Mouse (Mus musculus) kidney, embryonic 14.5 days (tissue): ENCODE measurements around the gene Edf1. TPM values are rescaled to one million over a fixed set of nuclear protein-coding genes. Genes with fewer than 3 reads are reported as not detected.
A peak's percentile ranks its signal among the peaks of the same experiment; 100 is the strongest.

Source experiments
- ATAC-seq: fragments of 200-750 bp; cut with Nextera tagmentation; 2 replicates; pipeline ENCODE4 v1.8.0; 2017; ENCODE audit warnings: moderate number of reproducible peaks, mild to moderate bottlenecking, moderate TSS enrichment, moderate library complexity; ENCODE audit not compliant: low FRiP score, low TSS enrichment
- H3K27ac ChIP-seq: fragments of 300-500 bp; sonication (generic); 2 replicates; pipeline ENCODE4 v1.5.1; 2014; ENCODE audit warnings: low read depth, mild to moderate bottlenecking, low read length, moderate library complexity, mixed read lengths
- H3K27me3 ChIP-seq: fragments of 300-500 bp; sonication (generic); 2 replicates; pipeline ENCODE4 v1.6.1; 2014; ENCODE audit warnings: mild to moderate bottlenecking, low read length; ENCODE audit not compliant: control insufficient read depth, insufficient read depth
- H3K36me3 ChIP-seq: fragments of 300-500 bp; sonication (generic); 2 replicates; pipeline ENCODE4 v1.6.1; 2014; ENCODE audit warnings: low read length, mixed read lengths; ENCODE audit not compliant: control insufficient read depth, insufficient read depth
- H3K4me1 ChIP-seq: fragments of 300-500 bp; sonication (generic); 2 replicates; pipeline ENCODE4 v1.6.1; 2014; ENCODE audit warnings: low read length, mixed read lengths; ENCODE audit not compliant: control insufficient read depth, insufficient read depth
- H3K4me2 ChIP-seq: fragments of 300-500 bp; sonication (generic); replicated peaks from 2 replicates; pipeline ENCODE4 v1.6.1; 2014; ENCODE audit warnings: low read depth, mild to moderate bottlenecking, low read length
- H3K4me3 ChIP-seq: fragments of 300-500 bp; sonication (generic); 2 replicates; pipeline ENCODE4 v1.5.1; 2014; ENCODE audit warnings: mild to moderate bottlenecking, low read length
- H3K9ac ChIP-seq: fragments of 300-500 bp; sonication (generic); 2 replicates; pipeline ENCODE4 v1.6.1; 2014; ENCODE audit warnings: low read depth, mild to moderate bottlenecking, low read length, moderate library complexity
- H3K9me3 ChIP-seq: fragments of 300-500 bp; sonication (generic); 2 replicates; pipeline ENCODE4 v1.6.1; 2016; ENCODE audit warnings: low read length; ENCODE audit not compliant: control insufficient read depth
- WGBS: fragments of 180-500 bp; shearing (Covaris S2); extraction: QIAGEN DNeasy Blood & Tissue Kit; methylation state at CpG from one replicate; pipeline ENCODE4 v1.1.7; 2014; 5-methylcytosine and 5-hydroxymethylcytosine counted together
- polyA plus RNA-seq: library from polyadenylated mRNA; unstranded; fragments of >200 nt; fragmentation: Nextera tagmentation; extraction: Ambion mirVana; gene quantifications from 2 replicates; pipeline ENCODE4 v1.2.1, GENCODE M21; 2014

Gene Edf1
- polyA plus RNA-seq, 1 experiment from 2014 or later, result 314 TPM

DNA sequence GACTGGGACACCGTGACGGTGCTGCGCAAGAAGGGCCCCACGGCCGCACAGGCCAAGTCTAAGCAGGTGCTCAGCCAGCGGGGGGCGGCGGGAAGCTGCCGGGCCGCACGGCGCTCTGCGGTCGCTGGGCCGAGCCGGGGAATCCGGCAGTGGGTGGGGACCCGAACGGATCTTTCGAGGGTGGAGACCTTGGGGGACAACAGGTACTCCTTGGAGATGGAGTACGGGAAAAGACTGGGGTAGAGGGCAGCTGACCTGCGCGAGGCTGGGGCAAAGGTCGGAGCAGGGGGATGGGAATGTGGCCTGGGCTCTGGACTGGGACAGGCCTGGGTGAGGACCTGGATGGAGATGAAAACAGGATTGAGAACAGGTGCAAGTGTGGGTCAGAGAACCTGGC lies 315 bp downstream of the Edf1 start:
- 0% methylated on average over 24 of the region's 24 CpGs for WGBS
- ATAC-seq, result peak; percentile 47
- H3K9ac ChIP-seq, result peak overlapping the region; percentile 88

DNA sequence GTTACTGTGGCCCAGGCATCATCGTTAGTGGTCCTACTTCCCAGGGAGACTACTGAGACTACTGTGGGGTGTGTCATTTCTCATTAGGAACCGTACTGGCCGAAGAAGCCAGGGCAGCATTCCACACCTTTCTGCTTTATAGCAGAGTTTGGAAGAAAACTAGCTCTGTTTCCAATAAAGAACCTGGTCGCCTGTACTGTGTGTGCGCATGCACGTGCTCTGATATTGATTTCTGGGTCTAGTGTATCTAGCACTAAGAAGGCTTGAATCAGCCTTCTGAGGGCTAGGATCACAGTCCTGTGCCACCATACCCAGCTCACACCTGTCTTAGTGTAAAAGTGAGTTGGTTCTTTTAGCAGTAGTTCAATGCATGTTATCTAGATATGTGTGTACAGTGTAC lies 1.1 kb downstream of the Edf1 start:
- Histone ChIP-seq H3K9me3 (no peaks in the 10 kb centered on the region), H3K4me2 (peak overlapping the region; percentile 68), H3K9ac (peak overlapping the region; percentile 88), H3K36me3 (peaks cover 37% of the 10 kb centered on the region), H3K27ac (no peak overlapping the region), H3K27me3 (no peaks in the 10 kb centered on the region), H3K4me1 (peaks cover 11% of the 10 kb centered on the region), H3K4me3 (peak overlapping the region; percentile 94)
- no peak for ATAC-seq
- WGBS, result 73% methylated on average over 6 of the region's 6 CpGs

More for the DNA sequence above, 315 bp downstream of the Edf1 start:
- Histone ChIP-seq H3K4me2 (peak overlapping the region; percentile 68), H3K4me1 (peaks cover 11% of the 10 kb centered on the region), H3K27me3 (no peaks in the 10 kb centered on the region), H3K9me3 (no peaks in the 10 kb centered on the region), H3K4me3 (peak overlapping the region; percentile 94), H3K36me3 (peaks cover 30% of the 10 kb centered on the region), H3K27ac (peak overlapping the region; percentile 60; the same call in 1 of the 2 replicates)

DNA sequence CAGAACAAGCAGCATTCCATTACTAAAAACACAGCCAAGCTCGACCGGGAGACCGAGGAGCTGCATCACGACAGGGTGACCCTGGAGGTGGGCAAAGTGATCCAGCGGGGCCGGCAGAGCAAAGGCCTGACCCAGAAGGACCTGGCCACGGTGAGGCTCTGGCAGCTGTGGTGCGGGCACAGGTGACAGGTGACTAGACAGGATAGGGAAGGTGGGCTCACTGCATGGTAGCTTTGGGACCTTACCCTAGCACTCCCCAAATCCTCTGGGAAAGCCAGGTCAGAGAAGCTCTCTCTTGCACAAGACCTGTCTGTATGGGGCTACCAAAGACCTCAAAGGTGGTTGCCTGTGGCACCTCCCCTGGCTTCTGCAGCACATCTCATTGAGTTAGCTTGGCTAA lies 2.9 kb downstream of the Edf1 start:
- Histone ChIP-seq H3K27ac (no peak overlapping the region), H3K4me2 (no peak overlapping the region), H3K9ac (no peak overlapping the region), H3K4me1 (peaks cover 11% of the 10 kb centered on the region), H3K36me3 (peaks cover 55% of the 10 kb centered on the region), H3K27me3 (no peaks in the 10 kb centered on the region), H3K9me3 (no peaks in the 10 kb centered on the region), H3K4me3 (no peak overlapping the region)
- WGBS, result 79% methylated on average over 8 of the region's 8 CpGs
- ATAC-seq, result no peak

DNA sequence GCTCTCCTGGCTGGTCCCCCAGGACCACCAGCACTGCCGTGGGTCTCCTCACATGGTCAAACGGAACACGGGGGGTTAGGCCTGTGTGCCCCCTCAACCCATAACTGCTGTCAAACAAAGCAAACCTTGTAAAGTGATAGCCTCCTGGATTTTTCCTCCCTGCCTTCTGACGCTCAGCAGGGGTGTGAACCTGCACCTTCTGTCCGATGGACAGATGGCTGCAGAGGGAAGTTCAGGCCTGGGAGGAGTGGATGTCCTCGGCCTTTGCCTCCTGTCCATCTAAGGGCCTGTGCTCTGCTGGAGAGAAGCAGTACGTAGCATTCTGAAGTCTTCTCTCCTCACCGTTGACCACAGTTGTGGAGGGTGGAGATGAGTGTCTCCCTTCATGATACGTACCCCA lies 4.3 kb downstream of the Edf1 start:
- H3K4me2 ChIP-seq, result no peak overlapping the region
- no peak overlapping the region for H3K27ac ChIP-seq
- peaks cover 60% of the 10 kb centered on the region for H3K36me3 ChIP-seq
- no peak for ATAC-seq
- H3K27me3 ChIP-seq, result no peaks in the 10 kb centered on the region
- no peak overlapping the region for H3K9ac ChIP-seq
- peaks cover 11% of the 10 kb centered on the region for H3K4me1 ChIP-seq
- WGBS, result 60% methylated on average over 9 of the region's 9 CpGs
- no peak overlapping the region for H3K4me3 ChIP-seq
- no peaks in the 10 kb centered on the region for H3K9me3 ChIP-seq

DNA sequence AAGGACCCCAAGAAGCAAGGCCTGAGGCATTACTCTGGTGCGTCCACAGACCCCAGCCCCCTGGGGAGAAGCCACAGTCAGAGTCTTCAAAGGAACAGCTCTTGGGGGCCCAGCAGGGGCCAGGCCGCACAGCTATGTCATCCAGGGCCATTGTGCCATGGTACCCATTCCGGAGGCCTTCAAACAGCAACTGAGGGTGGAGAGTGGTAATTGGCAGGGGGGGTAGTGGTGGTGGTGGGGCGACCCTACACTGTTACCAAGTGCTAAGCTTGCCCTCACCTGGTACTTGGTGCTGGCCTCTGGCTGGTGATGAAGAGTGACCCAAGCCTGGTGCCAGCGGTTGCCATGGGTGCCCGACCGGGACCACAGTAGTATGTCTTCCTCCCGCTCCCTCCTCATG lies 8.1 kb downstream of the Edf1 start:
- Histone ChIP-seq H3K36me3 (peaks cover 87% of the 10 kb centered on the region), H3K4me1 (no peaks in the 10 kb centered on the region), H3K4me3 (no peak overlapping the region), H3K27me3 (no peaks in the 10 kb centered on the region), H3K9ac (no peak overlapping the region), H3K4me2 (no peak overlapping the region), H3K27ac (no peak overlapping the region), H3K9me3 (no peaks in the 10 kb centered on the region)
- 88% methylated on average over 8 of the region's 8 CpGs for WGBS
- ATAC-seq, result no peak

DNA sequence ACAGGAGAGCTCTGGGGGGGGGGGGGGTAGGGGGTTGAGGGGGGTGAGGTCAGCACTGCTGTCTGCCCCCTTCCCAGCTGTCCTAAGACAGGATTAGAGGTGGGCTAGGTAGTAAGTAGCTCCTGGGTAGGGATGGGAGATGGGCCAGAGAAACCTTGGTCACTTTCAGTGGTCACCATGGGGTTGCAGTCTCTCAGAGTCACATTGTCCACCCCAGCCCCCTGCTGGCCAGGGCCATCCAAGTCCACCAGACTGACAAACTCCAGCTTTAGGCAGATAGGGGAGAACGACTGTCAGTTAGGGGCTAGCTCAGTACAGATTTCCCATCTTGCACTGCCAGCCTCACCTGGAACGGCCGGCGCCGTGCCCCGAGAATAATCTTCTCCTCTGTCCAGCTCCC lies 8.9 kb downstream of the Edf1 start:
- H3K27me3 ChIP-seq, result no peaks in the 10 kb centered on the region
- no peak overlapping the region for H3K4me3 ChIP-seq
- H3K4me1 ChIP-seq, result no peaks in the 10 kb centered on the region
- H3K9me3 ChIP-seq, result no peaks in the 10 kb centered on the region
- 77% methylated on average over 6 of the region's 6 CpGs for WGBS
- H3K27ac ChIP-seq, result no peak overlapping the region
- no peak overlapping the region for H3K4me2 ChIP-seq
- no peak overlapping the region for H3K9ac ChIP-seq
- no peak for ATAC-seq
- H3K36me3 ChIP-seq, result peaks cover 82% of the 10 kb centered on the region

DNA sequence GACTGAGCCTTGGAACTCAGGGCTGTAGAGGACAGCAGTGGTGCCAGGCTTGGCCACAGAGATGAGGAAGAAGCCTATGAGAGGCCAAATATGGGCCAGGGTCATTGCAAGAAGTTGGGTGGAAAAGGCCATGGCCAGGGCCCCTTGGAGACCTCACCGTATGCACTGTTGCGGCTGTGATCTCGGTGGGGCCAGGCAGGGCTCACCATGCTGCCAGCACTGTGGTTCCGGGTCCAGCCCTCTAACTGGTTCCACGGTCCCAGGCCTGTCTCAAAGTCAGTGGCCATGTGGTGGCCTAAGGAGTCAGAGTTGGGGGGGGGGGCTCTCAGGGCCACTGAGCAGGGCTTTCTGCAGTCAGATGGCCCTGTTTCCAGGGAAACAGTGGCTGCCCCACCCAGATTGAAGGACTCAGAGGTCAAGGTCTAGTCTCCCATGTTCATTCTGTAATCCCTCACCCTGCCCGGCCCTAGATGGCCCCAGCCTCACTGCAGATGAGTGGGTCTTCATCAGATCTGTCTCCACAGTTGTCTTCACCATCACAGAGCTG lies 10.9 kb downstream of the Edf1 start:
- H3K9ac ChIP-seq, result no peak overlapping the region
- H3K27ac ChIP-seq, result no peak overlapping the region
- WGBS, result 82% methylated on average over 6 of the region's 6 CpGs
- no peaks in the 10 kb centered on the region for H3K9me3 ChIP-seq
- H3K4me3 ChIP-seq, result no peak overlapping the region
- no peak for ATAC-seq
- no peaks in the 10 kb centered on the region for H3K27me3 ChIP-seq
- no peak overlapping the region for H3K4me2 ChIP-seq
- H3K36me3 ChIP-seq, result peaks cover 62% of the 10 kb centered on the region
- peaks cover 2% of the 10 kb centered on the region; the same call in 1 of the 2 replicates for H3K4me1 ChIP-seq

DNA sequence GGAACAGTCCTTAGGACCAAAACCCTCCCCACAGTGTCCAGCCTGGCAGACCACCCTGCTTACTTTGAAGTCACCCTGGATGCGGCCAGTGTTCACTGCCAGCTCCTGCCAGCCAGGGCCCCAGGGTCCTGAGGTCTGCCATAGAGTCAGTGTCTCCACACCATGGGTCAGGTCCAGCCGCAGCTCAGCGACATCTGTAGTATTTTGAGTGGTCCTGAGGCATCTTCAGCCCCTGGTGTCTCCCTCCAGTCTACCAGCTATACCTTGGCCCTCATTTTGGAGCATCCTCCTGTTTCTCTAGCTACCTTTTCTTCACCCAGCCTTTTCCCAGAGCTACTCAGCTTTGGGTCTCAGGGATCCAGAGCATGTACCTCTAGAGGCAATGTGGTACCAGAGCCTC lies 11.7 kb downstream of the Edf1 start:
- H3K27me3 ChIP-seq, result no peaks in the 10 kb centered on the region
- H3K36me3 ChIP-seq, result peaks cover 55% of the 10 kb centered on the region
- 93% methylated on average over 3 of the region's 3 CpGs for WGBS

DNA sequence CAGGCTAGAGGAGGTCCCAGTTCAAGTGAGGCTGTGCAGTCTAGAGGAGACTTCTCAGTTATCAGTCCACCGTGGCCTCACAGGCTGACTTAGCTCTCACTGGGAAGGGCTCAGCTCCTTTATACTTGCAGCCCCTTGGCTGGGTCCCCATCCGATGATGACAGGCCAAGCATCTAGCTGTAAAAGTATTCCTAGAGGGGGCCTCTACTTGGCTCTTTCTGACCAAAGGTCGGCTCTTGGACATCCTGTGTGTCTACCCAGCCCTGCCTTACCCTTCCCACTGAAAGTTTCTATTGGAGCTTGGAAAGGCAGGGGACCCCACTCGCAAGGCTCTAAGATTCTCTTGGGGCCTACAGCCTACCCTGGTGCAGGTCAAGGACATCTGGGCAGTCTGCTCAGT lies 13.6 kb downstream of the Edf1 start:
- no peak for ATAC-seq
- no peaks in the 10 kb centered on the region for H3K9me3 ChIP-seq
- H3K36me3 ChIP-seq, result peaks cover 41% of the 10 kb centered on the region
- no peak overlapping the region for H3K9ac ChIP-seq
- peaks cover 16% of the 10 kb centered on the region for H3K4me1 ChIP-seq
- H3K27me3 ChIP-seq, result peaks cover 7% of the 10 kb centered on the region
- no peak overlapping the region for H3K27ac ChIP-seq
- no peak overlapping the region for H3K4me3 ChIP-seq
- H3K4me2 ChIP-seq, result no peak overlapping the region
- WGBS, result 92% methylated on average over 4 of the region's 4 CpGs

More for the DNA sequence above, 11.7 kb downstream of the Edf1 start:
- no peak for ATAC-seq
- no peaks in the 10 kb centered on the region for H3K9me3 ChIP-seq
- H3K4me3 ChIP-seq, result no peak overlapping the region
- no peak overlapping the region for H3K9ac ChIP-seq
- no peak overlapping the region for H3K4me2 ChIP-seq
- no peak overlapping the region for H3K27ac ChIP-seq
- peaks cover 9% of the 10 kb centered on the region; the same call in 1 of the 2 replicates for H3K4me1 ChIP-seq
